Mouse (Mus musculus): ENCODE data around the gene Pcgf2.
A peak's percentile ranks its signal among the peaks of the same experiment; 100 is the strongest.
"Not testable (repeated sequence)": the region's sequence is repeated elsewhere in the genome, so short reads cannot be mapped to it uniquely, and the experiment has no call there.

Pcgf2 gene

GRCm38 (mm10) chr11:97668160-97668559, 32.1 kb downstream of the Pcgf2 start:
- DNase-seq (ENCODE audit: low spot score): no peak

DNA sequence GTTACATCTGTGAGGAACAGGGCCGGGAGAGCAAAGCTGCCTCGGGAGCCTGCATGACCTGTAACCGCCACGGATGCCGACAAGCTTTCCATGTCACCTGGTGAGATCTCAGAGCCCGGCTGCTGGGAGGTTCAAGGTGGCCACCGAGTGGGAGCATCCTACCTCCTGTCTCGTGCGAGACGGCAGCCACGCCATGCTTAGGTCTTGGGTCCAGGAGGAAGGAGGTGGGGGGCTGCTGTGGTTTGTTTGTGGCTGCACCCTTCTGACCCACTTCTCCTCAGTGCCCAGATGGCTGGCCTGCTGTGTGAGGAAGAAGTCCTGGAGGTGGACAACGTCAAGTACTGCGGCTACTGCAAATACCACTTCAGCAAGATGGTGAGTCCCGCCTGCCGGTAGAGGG, 33.5 kb downstream of the Pcgf2 start:
- no peak for DNase-seq (ENCODE audit: low spot score)

- no peak for DNase-seq (ENCODE audit: low spot score)
Measured at GRCm38 (mm10) chr11:97666221-97666620, 34.1 kb downstream of the Pcgf2 start.

- no peak for DNase-seq (ENCODE audit: low spot score)
Measured at GRCm38 (mm10) chr11:97665431-97665830, 34.9 kb downstream of the Pcgf2 start.

GRCm38 (mm10) chr11:97664771-97665240, 35.5 kb downstream of the Pcgf2 start:
- DNase-seq (ENCODE audit: low spot score): no peak

DNA sequence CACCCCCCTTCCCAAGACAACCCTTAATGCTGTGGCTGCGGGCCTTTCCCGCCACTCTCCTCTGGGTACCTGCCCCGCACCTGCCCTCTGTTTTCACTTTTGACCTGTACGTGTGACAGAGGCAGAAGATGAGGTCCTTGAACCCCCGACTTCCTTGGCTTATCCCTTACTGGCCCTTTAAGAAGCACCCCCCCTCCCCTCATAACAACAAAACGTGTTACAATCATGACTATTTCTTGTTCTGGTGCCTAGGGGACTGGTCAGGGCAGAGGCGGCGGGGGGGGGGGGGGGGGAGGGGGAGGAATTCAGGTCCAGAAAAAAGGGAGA, 36.0 kb downstream of the Pcgf2 start:
- DNase-seq (ENCODE audit: low spot score): no peak

DNA sequence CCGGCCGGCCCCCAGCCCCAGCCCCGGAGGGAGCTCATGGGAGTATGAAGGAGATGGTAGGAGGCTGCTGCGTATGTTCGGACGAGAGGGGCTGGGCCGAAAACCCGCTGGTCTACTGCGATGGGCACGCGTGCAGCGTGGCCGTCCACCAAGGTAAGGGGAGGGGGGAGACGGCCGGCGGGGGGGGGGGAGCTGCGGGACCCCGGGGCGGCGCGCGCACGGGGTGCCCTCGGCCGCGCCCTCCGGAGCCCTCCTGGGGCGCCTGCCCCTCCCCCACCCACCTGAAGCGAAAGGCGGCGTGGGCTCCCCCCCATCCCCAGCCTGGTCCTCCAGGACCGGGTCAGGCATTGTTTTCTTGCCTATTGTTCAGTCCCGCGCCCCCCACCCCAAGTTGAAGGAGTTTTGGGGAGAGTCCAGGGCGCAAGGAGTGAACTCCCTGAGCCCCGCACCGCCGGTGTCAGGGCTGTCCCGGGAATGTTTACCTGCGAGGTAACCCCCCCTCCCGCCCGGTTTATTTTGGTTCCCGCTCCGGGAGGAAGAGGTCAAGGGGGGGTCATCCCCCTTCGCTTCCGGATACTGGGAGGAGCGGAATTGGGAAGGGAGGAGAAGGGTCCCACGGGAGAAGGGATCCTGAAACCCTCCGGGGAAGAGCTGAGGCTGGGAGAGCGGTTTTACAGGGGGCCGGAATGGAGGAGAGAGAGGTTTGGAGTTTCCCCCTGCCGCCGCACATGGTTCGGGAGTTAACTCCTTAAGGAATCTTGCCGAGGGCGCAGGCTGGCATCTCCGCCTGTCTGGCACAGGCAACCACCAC, 36.6 kb downstream of the Pcgf2 start:
- DNase-seq (ENCODE audit: low spot score): peak; percentile 34

DNA sequence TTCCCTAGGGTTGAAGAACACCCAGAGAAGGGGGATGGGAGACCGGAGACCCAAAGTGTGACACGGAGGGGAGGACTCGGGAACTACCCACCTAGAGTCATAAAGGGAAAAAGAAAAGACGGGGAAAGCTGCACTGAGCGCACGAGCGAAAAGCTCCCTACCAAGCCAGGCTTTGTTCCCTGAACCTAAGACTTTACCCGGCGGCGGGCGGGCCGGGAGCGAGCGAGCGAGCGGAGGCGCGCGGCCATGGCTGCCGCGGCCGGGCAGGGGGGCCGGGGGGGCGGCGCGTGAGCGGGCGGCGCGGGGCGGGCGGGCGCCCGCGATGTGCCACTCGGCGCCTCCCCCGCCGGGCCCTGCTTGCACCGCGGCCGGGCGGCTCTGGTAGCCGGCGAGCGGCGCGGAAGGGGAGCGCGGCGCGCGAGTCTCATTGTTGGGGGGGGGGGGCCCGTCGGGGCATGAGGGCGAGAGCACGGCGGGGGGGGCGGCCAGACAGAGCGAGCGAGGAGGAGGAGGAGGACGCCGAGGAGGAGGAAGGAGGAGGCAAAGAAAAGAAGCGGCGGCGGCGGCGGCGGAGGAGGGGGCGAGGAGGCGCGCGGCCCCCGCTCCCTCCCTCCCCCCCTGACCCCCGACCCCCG, 37.3 kb downstream of the Pcgf2 start, which contains the start of gene Mllt6:
Gene Mllt6, plus strand, starts transcription at position 522 of the 635 bp plus-strand sequence.
- DNase-seq (ENCODE audit: low spot score): peak; percentile 81

- DNase-seq (ENCODE audit: low spot score): no peak
Measured at GRCm38 (mm10) chr11:97662207-97662892, 37.9 kb downstream of the Pcgf2 start.

DNA sequence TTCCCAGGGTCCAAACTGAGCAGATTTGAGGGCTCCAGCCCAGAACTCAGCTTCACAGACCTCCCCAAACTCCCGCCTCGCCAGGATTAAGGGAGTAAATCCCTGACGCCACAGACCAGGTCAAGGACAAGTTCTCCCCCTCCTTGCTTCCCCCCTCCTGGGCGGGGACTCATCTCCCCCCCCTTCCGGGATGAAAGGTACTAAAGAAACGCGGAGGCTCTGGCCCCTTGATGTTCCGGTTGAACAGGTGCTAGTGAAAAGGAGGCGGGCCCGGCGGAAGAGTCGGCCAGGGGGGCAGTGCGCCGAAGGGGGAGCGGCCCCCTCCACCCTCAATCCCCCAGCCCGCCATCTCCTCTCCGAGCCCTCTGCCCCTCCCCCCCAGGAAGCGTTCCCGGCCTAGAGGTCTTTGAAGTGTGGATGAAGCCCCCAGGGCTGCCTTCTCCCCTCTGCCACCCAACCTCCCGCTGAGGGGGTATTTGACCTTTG, 38.6 kb downstream of the Pcgf2 start:
- peak; percentile 63 for DNase-seq (ENCODE audit: low spot score)

- DNase-seq (ENCODE audit: low spot score): no peak
Measured at GRCm38 (mm10) chr11:97660734-97661647, 39.3 kb downstream of the Pcgf2 start.

DNA sequence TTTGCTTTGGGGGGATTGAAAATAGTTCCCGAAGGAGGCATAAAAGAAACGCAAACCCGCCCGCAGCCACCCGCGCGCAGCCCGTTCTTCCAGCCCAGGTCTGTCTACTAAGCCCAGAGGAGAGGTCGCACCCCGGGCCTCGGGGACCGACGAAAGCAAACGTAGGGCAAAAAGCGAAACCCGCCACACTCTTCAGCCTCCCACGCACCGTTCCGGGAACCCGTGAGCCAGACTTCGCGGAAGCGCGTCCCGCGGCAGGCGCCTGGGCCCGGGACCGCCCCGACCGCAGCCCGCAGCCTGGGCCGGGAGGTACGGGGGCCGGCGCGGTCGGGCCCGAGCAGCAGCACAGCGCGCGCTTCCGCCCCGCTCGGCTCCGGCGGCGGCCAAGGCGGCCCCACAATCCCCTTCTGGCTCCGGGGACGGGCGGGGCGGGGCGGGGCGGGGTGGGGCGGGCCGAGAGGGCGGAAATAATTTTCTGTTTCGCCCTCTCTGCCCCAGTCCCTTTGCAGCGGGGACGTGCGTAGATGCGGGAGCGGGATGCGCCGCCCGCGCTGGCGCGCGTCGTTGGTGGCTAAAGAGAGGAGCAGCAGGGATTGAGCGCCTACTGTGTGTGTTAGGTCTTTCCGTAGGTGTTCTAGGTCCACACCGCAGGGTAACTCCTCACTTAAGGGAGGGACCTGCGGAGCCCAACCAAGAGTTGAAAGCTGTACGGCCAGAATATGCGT, 40.1 kb downstream of the Pcgf2 start:
- peak; percentile 81 for DNase-seq (ENCODE audit: low spot score)

- DNase-seq (ENCODE audit: low spot score): no peak
Measured at GRCm38 (mm10) chr11:97659267-97659989, 40.9 kb downstream of the Pcgf2 start.

GRCm38 (mm10) chr11:97658751-97659266, 41.5 kb downstream of the Pcgf2 start:
- DNase-seq (ENCODE audit: low spot score): no peak

DNA sequence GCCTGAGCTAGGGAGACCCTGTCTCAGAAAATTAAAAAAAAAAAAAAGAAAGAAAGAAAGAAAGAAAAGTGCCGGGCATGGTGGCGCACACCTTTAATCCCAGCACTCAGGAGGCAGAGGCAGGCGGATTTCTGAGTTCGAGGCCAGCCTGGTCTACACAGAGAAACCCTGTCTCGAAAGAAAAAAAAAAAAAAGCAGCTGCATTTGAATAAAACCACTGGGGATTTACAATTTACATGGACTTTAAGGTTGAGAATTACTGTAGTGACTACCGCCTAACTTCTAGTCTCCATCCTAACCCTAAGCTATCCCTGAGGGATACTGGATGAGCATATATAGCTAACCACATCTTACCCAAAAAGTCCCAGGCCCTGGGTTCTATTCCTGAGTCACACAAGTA, 42.3 kb downstream of the Pcgf2 start:
- not testable (repeated sequence) for DNase-seq (ENCODE audit: low spot score)

GRCm38 (mm10) chr11:97657184-97657945, 42.9 kb downstream of the Pcgf2 start:
- no peak for DNase-seq (ENCODE audit: low spot score)

GRCm38 (mm10) chr11:97656269-97656971, 43.9 kb downstream of the Pcgf2 start:
- DNase-seq (ENCODE audit: low spot score): no peak

DNA sequence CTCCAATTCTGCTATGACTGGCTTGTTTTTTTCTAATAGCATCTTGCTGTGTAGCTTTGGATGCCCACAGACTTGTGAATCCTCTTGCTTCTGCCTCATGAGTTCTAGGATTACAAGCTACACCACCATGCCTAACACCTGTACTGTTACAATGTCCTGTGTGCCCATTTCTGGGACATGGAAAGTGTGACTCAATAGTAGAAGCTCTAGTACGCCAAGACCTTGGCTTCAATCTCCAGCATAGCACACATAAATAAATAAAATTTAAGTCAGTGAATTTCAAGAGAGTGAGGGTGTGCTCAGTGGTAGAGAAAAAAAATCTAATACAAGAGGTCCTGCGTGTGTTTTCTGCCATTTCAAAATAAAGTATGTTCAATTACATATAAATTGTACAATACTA, 46.1 kb downstream of the Pcgf2 start:
- no peak for DNase-seq (ENCODE audit: low spot score)

DNA sequence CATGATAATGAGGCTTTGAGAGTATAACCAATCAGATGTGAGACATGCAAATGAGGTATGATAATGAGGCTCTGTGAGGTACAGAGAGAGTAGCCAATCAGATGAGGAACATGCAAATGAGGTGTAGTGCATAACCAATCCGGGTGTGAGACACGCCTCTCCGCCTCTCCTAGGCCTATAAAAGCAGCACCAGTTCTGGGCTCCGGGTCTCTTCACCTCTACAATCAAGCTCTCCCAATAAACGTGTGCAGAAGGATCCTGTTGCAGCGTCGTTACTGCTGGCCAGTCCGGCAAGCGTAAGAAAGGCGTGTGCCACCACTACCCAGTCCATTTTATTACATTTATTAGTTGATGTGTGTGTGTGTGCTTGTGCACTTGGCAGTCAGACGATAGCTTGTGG, 46.9 kb downstream of the Pcgf2 start:
- not testable (repeated sequence) for DNase-seq (ENCODE audit: low spot score)
